Mouse (Mus musculus) lung, embryonic 16.5 days (tissue): ENCODE measurements around the gene Olfr457. TPM values are rescaled to one million over a fixed set of nuclear protein-coding genes. Genes with fewer than 3 reads are reported as not detected.
"Not testable (repeated sequence)": the region's sequence is repeated elsewhere in the genome, so short reads cannot be mapped to it uniquely, and the experiment has no call there.

ENCODE experiments used
- ATAC-seq: fragments of 200-750 bp; cut with Nextera tagmentation; 2 replicates; pipeline ENCODE4 v1.8.0; 2017; ENCODE audit warnings: low read depth, mild to moderate bottlenecking, moderate library complexity
- H3K27ac ChIP-seq: fragments of 300-500 bp; sonication (generic); 2 replicates; pipeline ENCODE4 v1.5.1; 2014; ENCODE audit warnings: mild to moderate bottlenecking, control low read depth, low read length
- H3K27me3 ChIP-seq: fragments of 300-500 bp; sonication (generic); 2 replicates; pipeline ENCODE4 v1.6.1; 2014; ENCODE audit warnings: low read depth, low read length, mixed read lengths; ENCODE audit not compliant: control insufficient read depth, insufficient read depth
- H3K36me3 ChIP-seq: fragments of 300-500 bp; sonication (generic); 2 replicates; pipeline ENCODE4 v1.6.1; 2014; ENCODE audit warnings: low read length; ENCODE audit not compliant: control insufficient read depth, insufficient read depth
- H3K4me1 ChIP-seq: fragments of 300-500 bp; sonication (generic); replicated peaks from 2 replicates; pipeline ENCODE4 v1.6.1; 2014; ENCODE audit warnings: low read length, mixed read lengths; ENCODE audit not compliant: control insufficient read depth, insufficient read depth
- H3K4me2 ChIP-seq: fragments of 300-500 bp; sonication (generic); 2 replicates; pipeline ENCODE4 v1.6.1; 2014; ENCODE audit warnings: low read depth, low read length, control low read depth
- H3K4me3 ChIP-seq: fragments of 300-500 bp; sonication (generic); 2 replicates; pipeline ENCODE4 v1.5.1; 2014; ENCODE audit warnings: mild to moderate bottlenecking, low read length, control low read depth
- H3K9ac ChIP-seq: fragments of 300-500 bp; sonication (generic); 2 replicates; pipeline ENCODE4 v1.6.1; 2014; ENCODE audit warnings: low read length, control low read depth
- H3K9me3 ChIP-seq: fragments of 300-500 bp; sonication (generic); 2 replicates; pipeline ENCODE4 v1.6.1; 2016; ENCODE audit warnings: low read length; ENCODE audit not compliant: control insufficient read depth
- WGBS: fragments of 180-500 bp; shearing (Covaris S2); extraction: QIAGEN DNeasy Blood & Tissue Kit; methylation state at CpG from one replicate; pipeline ENCODE4 v1.1.7; 2014; 5-methylcytosine and 5-hydroxymethylcytosine counted together
- polyA plus RNA-seq: library from polyadenylated mRNA; unstranded; fragments of >200 nt; fragmentation: Nextera tagmentation; extraction: Ambion mirVana; gene quantifications from 2 replicates; pipeline ENCODE4 v1.2.1, GENCODE M21; 2015

Gene Olfr457
- 0.04 TPM in 1 of 2 replicates, not detected in the other for polyA plus RNA-seq

DNA sequence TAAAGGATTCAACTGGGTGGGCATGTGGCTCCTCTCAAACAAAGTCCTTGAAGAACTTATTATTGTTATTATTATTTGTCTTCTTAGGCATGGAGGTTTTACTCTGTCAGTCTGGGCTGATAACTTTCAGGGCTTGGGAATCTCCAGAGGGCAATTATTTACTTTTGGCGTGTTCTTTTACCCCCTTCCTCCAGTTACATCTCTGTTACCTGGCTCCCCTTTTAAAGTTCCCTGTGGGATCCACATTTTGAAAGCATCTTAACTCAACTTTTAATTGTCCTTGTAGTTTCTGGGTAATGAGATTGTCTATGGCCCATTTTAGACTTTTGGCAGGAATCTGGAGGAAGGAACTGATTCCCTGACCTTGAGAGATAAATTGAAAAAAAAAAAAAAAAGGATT lies at the start of gene Olfr457:
TSS of gene Olfr457 (minus strand) at position 101 of the 400 bp plus-strand sequence.
- WGBS: 56% methylated on average over 1 of the region's 1 CpGs
- Histone ChIP-seq H3K4me3 (no peak within 1 kb of the TSS), H3K27ac (no peak within 1 kb of the TSS), H3K9ac (no peak within 1 kb of the TSS), H3K36me3 (no peaks in the 10 kb centered on the region), H3K4me2 (no peak within 1 kb of the TSS), H3K9me3 (no peaks in the 10 kb centered on the region), H3K27me3 (no peaks in the 10 kb centered on the region), H3K4me1 (no peaks in the 10 kb centered on the region)
- no peak for ATAC-seq

DNA sequence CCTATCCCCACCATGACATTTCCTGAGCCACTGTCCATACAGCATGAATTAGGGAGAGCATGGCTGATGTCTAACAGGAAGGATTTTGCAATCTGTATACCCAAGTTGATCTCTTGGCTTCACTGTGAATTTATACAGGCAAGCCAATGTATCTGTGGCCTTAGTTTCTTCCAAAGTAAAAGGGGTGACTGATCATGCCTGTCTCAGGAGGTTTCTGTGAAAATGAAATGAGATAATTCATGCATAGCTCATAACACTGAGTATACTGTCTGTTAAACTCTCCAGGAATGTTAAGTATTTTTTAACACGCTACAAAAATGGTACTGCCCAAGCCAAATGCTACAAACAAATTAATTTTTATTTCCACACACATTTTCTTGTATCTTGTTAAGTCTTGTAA lies 37.3 kb upstream of the Olfr457 start:
- Histone ChIP-seq H3K9me3 (no peaks in the 10 kb centered on the region), H3K9ac (no peak overlapping the region), H3K4me3 (no peak overlapping the region), H3K4me2 (no peak overlapping the region), H3K27me3 (no peaks in the 10 kb centered on the region), H3K36me3 (no peaks in the 10 kb centered on the region), H3K4me1 (no peaks in the 10 kb centered on the region), H3K27ac (no peak overlapping the region)
- ATAC-seq: peak; percentile 26; the same call in 1 of the 2 replicates
- WGBS: 49% methylated on average over 1 of the region's 1 CpGs

DNA sequence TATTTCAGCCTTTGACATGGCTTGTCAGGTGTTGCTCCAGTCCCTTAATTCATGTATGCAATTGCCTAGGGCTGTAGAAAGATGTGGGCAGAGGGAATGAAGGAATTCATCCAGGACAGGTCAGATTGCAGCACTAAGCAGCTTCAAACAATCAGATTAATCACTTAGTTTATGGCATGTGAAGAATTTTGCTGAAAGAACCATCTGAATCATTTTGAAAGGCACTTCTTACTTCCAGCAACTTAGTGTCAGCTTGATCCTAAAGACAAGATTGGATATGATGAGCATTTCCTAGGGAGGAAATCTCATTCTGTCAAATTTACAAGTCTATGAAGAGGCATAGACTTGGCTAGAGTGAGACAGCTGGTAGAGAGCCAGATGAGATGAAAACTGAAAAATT lies 33.2 kb upstream of the Olfr457 start:
- H3K4me1 ChIP-seq: no peaks in the 10 kb centered on the region
- H3K4me2 ChIP-seq: no peak overlapping the region
- H3K27ac ChIP-seq: no peak overlapping the region
- no peak overlapping the region for H3K9ac ChIP-seq
- no peaks in the 10 kb centered on the region for H3K27me3 ChIP-seq
- no peaks in the 10 kb centered on the region for H3K9me3 ChIP-seq
- no peaks in the 10 kb centered on the region for H3K36me3 ChIP-seq
- no peak overlapping the region for H3K4me3 ChIP-seq
- ATAC-seq: peak; percentile 38; the same call in 1 of the 2 replicates

DNA sequence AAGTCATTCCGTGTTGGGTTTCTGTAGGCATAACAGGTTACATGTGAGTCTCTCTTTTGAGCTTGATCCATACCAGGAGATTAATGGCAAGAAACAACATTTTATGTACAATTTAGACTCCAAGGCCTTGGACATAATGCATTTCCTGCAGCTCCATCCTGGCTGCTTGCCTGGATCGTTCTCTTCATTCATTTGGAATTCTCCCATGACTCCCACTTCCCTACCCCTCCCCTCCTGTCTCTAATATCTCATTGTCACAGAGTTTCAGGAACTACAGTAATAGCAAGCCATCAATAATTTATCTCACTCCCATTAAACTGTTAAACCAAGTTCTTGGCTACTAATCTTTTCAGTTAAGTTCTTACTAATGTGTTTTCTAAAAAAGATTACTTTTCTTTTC lies 27.3 kb upstream of the Olfr457 start:
- H3K4me2 ChIP-seq: no peak overlapping the region
- WGBS: 55% methylated on average over 2 of the region's 2 CpGs
- ATAC-seq: 0 out of 2 replicates have a peak, but pooled peaks have one; percentile 34
- H3K9ac ChIP-seq: no peak overlapping the region
- H3K9me3 ChIP-seq: no peaks in the 10 kb centered on the region
- no peaks in the 10 kb centered on the region for H3K27me3 ChIP-seq
- no peak overlapping the region for H3K27ac ChIP-seq
- H3K4me3 ChIP-seq: no peak overlapping the region
- no peaks in the 10 kb centered on the region for H3K4me1 ChIP-seq
- H3K36me3 ChIP-seq: no peaks in the 10 kb centered on the region

DNA sequence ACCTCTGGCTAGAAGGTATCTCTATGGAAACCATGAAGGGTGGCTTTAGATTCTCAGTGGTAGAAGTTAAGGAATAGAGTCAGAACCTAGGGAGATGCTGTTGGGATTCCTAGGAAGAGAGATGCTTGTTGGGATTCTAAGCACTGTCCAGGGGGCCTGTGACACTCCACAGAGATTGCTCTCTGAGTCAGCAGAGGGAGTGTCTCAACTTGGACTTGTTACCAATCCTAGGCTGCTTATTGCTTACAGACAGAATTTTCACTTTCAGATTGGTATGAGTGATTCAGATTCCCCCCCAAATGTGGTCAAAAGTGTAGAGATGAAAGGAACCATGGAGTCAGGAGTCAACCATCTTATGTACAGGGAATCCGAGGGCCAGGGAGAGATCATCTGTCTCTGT lies 13.6 kb upstream of the Olfr457 start:
- H3K4me2 ChIP-seq: no peak overlapping the region
- no peak overlapping the region for H3K27ac ChIP-seq
- no peaks in the 10 kb centered on the region for H3K36me3 ChIP-seq
- H3K27me3 ChIP-seq: no peaks in the 10 kb centered on the region
- no peaks in the 10 kb centered on the region for H3K9me3 ChIP-seq
- H3K4me3 ChIP-seq: no peak overlapping the region
- no peaks in the 10 kb centered on the region for H3K4me1 ChIP-seq
- H3K9ac ChIP-seq: no peak overlapping the region
- ATAC-seq: no peak
- 43% methylated on average over 1 of the region's 1 CpGs for whole genome bisulfite sequencing

DNA sequence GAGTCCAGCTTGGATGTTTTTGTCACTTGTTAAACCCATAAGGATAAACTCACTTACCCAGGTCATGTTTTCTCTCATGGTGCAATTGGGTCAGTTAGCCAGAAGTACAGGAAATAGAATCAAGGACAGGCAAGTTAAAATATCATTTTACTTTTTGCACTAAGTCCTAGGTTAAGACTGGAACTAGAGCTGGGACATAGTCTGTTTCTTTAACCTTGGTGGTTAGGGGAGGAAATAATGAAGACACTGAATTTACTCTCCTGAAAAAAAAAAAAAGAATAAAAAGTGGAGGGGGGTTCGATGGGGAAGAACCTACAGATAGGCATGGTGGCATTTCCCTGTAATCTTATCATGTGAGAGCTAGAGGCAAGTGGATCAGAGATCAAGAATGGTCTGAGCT lies 11.0 kb upstream of the Olfr457 start, which contains the start of gene Olfr456:
TSS of gene Olfr456 (minus strand) at position 101 of the 400 bp plus-strand sequence.
- Histone ChIP-seq H3K4me3 (no peak within 1 kb of the TSS), H3K27ac (no peak within 1 kb of the TSS), H3K36me3 (no peaks in the 10 kb centered on the region), H3K4me2 (no peak within 1 kb of the TSS), H3K9me3 (no peaks in the 10 kb centered on the region), H3K9ac (no peak within 1 kb of the TSS), H3K4me1 (no peaks in the 10 kb centered on the region), H3K27me3 (no peaks in the 10 kb centered on the region)
- ATAC-seq: no peak
- 68% methylated on average over 1 of the region's 1 CpGs for WGBS

DNA sequence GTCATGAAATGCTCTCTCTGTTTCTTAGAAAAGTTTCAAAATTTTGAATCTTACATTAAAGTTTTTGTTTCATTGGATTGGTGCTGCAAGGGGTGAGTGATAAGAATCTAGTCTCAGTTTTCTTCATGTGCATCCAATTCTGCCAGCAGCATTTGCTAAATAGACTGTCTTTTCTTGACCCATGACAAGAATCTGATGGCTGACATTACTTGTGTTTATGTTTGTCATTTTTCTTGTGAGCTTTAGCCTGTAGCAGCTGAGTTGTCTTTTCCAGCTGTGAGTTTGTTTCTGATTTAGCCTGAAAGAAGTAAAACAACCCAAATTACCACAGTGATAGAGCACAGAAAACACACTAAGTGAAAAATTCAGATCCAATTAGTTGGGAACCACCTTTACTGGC lies 8.5 kb upstream of the Olfr457 start:
- ATAC-seq: peak; percentile 78
- Histone ChIP-seq H3K36me3 (no peaks in the 10 kb centered on the region), H3K4me1 (no peaks in the 10 kb centered on the region)

DNA sequence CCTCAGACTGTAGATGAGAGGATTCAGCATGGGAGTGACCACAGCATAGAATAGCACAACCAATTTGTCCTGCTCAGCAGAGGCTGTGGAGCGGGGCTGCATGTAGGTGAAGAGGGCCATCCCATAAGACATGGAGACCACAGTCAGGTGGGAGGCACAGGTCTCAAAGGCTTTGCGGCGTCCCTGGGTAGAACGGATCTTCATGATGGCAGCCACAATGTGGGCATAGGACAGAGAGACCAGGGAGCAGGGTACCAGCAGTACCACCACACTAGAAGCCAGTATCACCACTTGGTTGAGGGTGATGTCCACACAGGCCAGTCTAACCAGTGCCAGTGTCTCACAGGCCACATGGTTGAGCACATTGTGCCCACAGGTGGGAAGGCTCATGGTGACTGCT lies 4.8 kb downstream of the Olfr457 start:
- H3K4me3 ChIP-seq, H3K9ac ChIP-seq, H3K9me3 ChIP-seq, H3K36me3 ChIP-seq, H3K27me3 ChIP-seq, H3K27ac ChIP-seq, ATAC-seq, H3K4me1 ChIP-seq, H3K4me2 ChIP-seq: not testable (repeated sequence)
- WGBS: 98% methylated on average over 4 of the region's 4 CpGs

More for the DNA sequence above, 8.5 kb upstream of the Olfr457 start:
- H3K27me3 ChIP-seq: no peaks in the 10 kb centered on the region
- H3K9ac ChIP-seq: no peak overlapping the region
- H3K4me2 ChIP-seq: no peak overlapping the region
- H3K4me3 ChIP-seq: no peak overlapping the region
- H3K27ac ChIP-seq: no peak overlapping the region; the same call in none of the 2 replicates
- no peaks in the 10 kb centered on the region for H3K9me3 ChIP-seq

DNA sequence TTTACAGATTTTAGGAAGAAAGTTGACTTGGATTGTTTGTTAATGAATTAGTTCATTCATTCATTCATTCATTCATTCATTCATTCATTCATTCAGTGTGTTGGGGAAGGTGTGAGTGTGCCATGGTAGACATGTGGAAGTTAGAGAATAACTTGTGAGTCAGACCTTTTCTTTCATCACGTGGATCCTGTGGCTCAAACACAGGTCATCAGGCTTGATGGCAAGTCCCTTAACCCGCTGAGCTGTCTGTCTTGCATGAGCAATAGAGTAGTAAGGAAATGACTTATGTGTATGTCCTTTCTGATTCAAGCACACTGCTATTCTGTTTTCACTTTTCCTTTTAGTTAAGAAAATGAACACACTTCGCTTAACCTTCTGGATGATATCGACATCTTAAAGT lies 5.6 kb downstream of the Olfr457 start:
- Histone ChIP-seq H3K9ac (no peak overlapping the region), H3K27me3 (no peaks in the 10 kb centered on the region), H3K4me3 (no peak overlapping the region), H3K9me3 (no peaks in the 10 kb centered on the region), H3K36me3 (no peaks in the 10 kb centered on the region), H3K4me2 (no peak overlapping the region), H3K4me1 (no peaks in the 10 kb centered on the region), H3K27ac (no peak overlapping the region)
- ATAC-seq: no peak
- WGBS: 81% methylated on average over 4 of the region's 4 CpGs

DNA sequence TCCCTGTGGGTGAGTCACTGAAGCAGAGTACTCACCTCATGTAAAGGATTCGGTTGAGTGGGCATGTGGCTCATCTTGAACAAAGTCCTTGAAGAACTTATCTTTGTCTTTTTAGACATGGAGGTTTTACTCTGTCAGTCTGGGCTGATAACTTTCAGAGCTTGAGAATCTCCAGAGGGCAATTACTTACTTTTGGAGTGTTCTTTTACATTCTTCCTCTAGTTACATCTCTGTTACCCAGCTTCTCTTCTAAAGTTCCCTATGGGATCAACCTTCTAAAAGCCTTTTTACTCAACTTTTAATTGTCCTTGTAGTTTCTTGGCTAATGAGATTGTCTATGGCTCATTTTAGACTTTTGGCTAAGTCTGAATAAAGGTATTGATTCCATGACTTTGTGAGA lies 11.0 kb downstream of the Olfr457 start, which contains the start of gene Olfr458:
TSS of gene Olfr458 (minus strand) at position 101 of the 400 bp plus-strand sequence.
- Histone ChIP-seq H3K4me2 (no peak within 1 kb of the TSS), H3K36me3 (no peaks in the 10 kb centered on the region), H3K27ac (no peak within 1 kb of the TSS), H3K4me3 (no peak within 1 kb of the TSS), H3K4me1 (no peaks in the 10 kb centered on the region), H3K27me3 (no peaks in the 10 kb centered on the region), H3K9me3 (no peaks in the 10 kb centered on the region), H3K9ac (no peak within 1 kb of the TSS)
- no peak for ATAC-seq
- WGBS: 76% methylated on average over 1 of the region's 1 CpGs
